Mouse (Mus musculus): ENCODE measurements around the gene Klhl5.

- TF ChIP-seq EP300 (IDR thresholded peaks at IDR 0.05; ENCODE audit: insufficient read depth, low read depth, low read length) (no peak), CTCF (IDR thresholded peaks at IDR 0.05; ENCODE audit: low read depth, low read length) (no peak)
Observed at GRCm38 (mm10) chr5:65091184-65091858, 16.0 kb upstream of the Klhl5 start.

Data from ES-Bruce4 (cell line).